Mouse (Mus musculus): ENCODE measurements around the gene Syn3. TPM values are rescaled to one million over a fixed set of nuclear protein-coding genes. Genes with fewer than 3 reads are reported as not detected.

The Syn3 gene
- polyA plus RNA-seq, 1 experiment from 2014 or later: 4.0 TPM

- 0 out of 2 replicates have a peak, but pooled peaks have one; percentile 15 for ATAC-seq (ENCODE audit: insufficient read depth, low FRiP score)
- Histone ChIP-seq H3K4me3 (replicated peaks; ENCODE audit: low read length) (no peak overlapping the region), H3K4me1 (ENCODE audit: control insufficient read depth, insufficient read depth, low read length) (no peaks in the 10 kb centered on the region), H3K4me2 (ENCODE audit: low read depth, low read length) (no peak overlapping the region), H3K9ac (ENCODE audit: low read length) (no peak overlapping the region), H3K9me3 (replicated peaks; ENCODE audit: control insufficient read depth, low read length) (0 out of 2 replicates have a peak, but pooled peaks cover 7% of the 10 kb centered on the region), H3K27ac (ENCODE audit: low read length) (no peak overlapping the region), H3K27me3 (ENCODE audit: control insufficient read depth, insufficient read depth, low read length) (no peaks in the 10 kb centered on the region), H3K36me3 (ENCODE audit: control insufficient read depth, insufficient read depth, low read length) (0 out of 2 replicates have a peak, but pooled peaks cover 3% of the 10 kb centered on the region)
- WGBS: 83% methylated on average over 11 of the region's 11 CpGs
Observed at GRCm38 (mm10) chr10:86057286-86057685, 441.4 kb downstream of the Syn3 start.

- Histone ChIP-seq H3K4me3 (replicated peaks; ENCODE audit: low read length) (no peak overlapping the region), H3K27ac (ENCODE audit: low read length) (no peak overlapping the region), H3K36me3 (ENCODE audit: control insufficient read depth, insufficient read depth, low read length) (0 out of 2 replicates have a peak, but pooled peaks cover 3% of the 10 kb centered on the region), H3K4me1 (ENCODE audit: control insufficient read depth, insufficient read depth, low read length) (no peaks in the 10 kb centered on the region), H3K4me2 (ENCODE audit: low read depth, low read length) (no peak overlapping the region), H3K27me3 (ENCODE audit: control insufficient read depth, insufficient read depth, low read length) (no peaks in the 10 kb centered on the region), H3K9ac (ENCODE audit: low read length) (no peak overlapping the region), H3K9me3 (replicated peaks; ENCODE audit: control insufficient read depth, low read length) (no peaks in the 10 kb centered on the region)
- ATAC-seq (ENCODE audit: insufficient read depth, low FRiP score): 0 out of 2 replicates have a peak, but pooled peaks have one; percentile 11
- 84% methylated on average over 8 of the region's 8 CpGs for WGBS
Observed at GRCm38 (mm10) chr10:86056297-86056903, 442.3 kb downstream of the Syn3 start.

GRCm38 (mm10) chr10:86052818-86053522 is 445.7 kb downstream of the Syn3 start:
- Histone ChIP-seq H3K36me3 (ENCODE audit: control insufficient read depth, insufficient read depth, low read length) (0 out of 2 replicates have a peak, but pooled peaks cover 3% of the 10 kb centered on the region), H3K9me3 (replicated peaks; ENCODE audit: control insufficient read depth, low read length) (no peaks in the 10 kb centered on the region), H3K4me1 (ENCODE audit: control insufficient read depth, insufficient read depth, low read length) (no peaks in the 10 kb centered on the region), H3K9ac (ENCODE audit: low read length) (no peak overlapping the region), H3K4me2 (ENCODE audit: low read depth, low read length) (no peak overlapping the region), H3K27me3 (ENCODE audit: control insufficient read depth, insufficient read depth, low read length) (no peaks in the 10 kb centered on the region), H3K27ac (ENCODE audit: low read length) (no peak overlapping the region), H3K4me3 (replicated peaks; ENCODE audit: low read length) (no peak overlapping the region)
- 70% methylated on average over 10 of the region's 10 CpGs for WGBS
- ATAC-seq (ENCODE audit: insufficient read depth, low FRiP score): no peak

- WGBS: 85% methylated on average over 2 of the region's 2 CpGs
- Histone ChIP-seq H3K27me3 (ENCODE audit: control insufficient read depth, insufficient read depth, low read length) (no peaks in the 10 kb centered on the region), H3K36me3 (ENCODE audit: control insufficient read depth, insufficient read depth, low read length) (peaks cover 3% of the 10 kb centered on the region), H3K4me1 (ENCODE audit: control insufficient read depth, insufficient read depth, low read length) (no peaks in the 10 kb centered on the region), H3K9me3 (replicated peaks; ENCODE audit: control insufficient read depth, low read length) (no peaks in the 10 kb centered on the region), H3K9ac (ENCODE audit: low read length) (no peak overlapping the region), H3K27ac (ENCODE audit: low read length) (no peak overlapping the region), H3K4me3 (replicated peaks; ENCODE audit: low read length) (no peak overlapping the region), H3K4me2 (ENCODE audit: low read depth, low read length) (no peak overlapping the region)
- no peak for ATAC-seq (ENCODE audit: insufficient read depth, low FRiP score)
Observed at GRCm38 (mm10) chr10:86050522-86050921, 448.2 kb downstream of the Syn3 start.

GRCm38 (mm10) chr10:86047786-86048185 is 450.9 kb downstream of the Syn3 start:
- H3K9ac ChIP-seq (ENCODE audit: low read length): no peak overlapping the region
- no peaks in the 10 kb centered on the region for H3K9me3 ChIP-seq (replicated peaks; ENCODE audit: control insufficient read depth, low read length)
- H3K27ac ChIP-seq (ENCODE audit: low read length): no peak overlapping the region
- no peak overlapping the region for H3K4me2 ChIP-seq (ENCODE audit: low read depth, low read length)
- H3K36me3 ChIP-seq (ENCODE audit: control insufficient read depth, insufficient read depth, low read length): peaks cover 10% of the 10 kb centered on the region
- H3K27me3 ChIP-seq (ENCODE audit: control insufficient read depth, insufficient read depth, low read length): no peaks in the 10 kb centered on the region
- no peaks in the 10 kb centered on the region for H3K4me1 ChIP-seq (ENCODE audit: control insufficient read depth, insufficient read depth, low read length)
- ATAC-seq (ENCODE audit: insufficient read depth, low FRiP score): no peak
- 90% methylated on average over 9 of the region's 9 CpGs for WGBS
- no peak overlapping the region for H3K4me3 ChIP-seq (replicated peaks; ENCODE audit: low read length)

- Histone ChIP-seq H3K4me3 (replicated peaks; ENCODE audit: low read length) (no peak overlapping the region), H3K36me3 (ENCODE audit: control insufficient read depth, insufficient read depth, low read length) (peaks cover 10% of the 10 kb centered on the region), H3K4me2 (ENCODE audit: low read depth, low read length) (no peak overlapping the region), H3K27me3 (ENCODE audit: control insufficient read depth, insufficient read depth, low read length) (no peaks in the 10 kb centered on the region), H3K9ac (ENCODE audit: low read length) (no peak overlapping the region), H3K9me3 (replicated peaks; ENCODE audit: control insufficient read depth, low read length) (no peaks in the 10 kb centered on the region), H3K27ac (ENCODE audit: low read length) (no peak overlapping the region), H3K4me1 (ENCODE audit: control insufficient read depth, insufficient read depth, low read length) (no peaks in the 10 kb centered on the region)
- WGBS: 88% methylated on average over 1 of the region's 1 CpGs
- ATAC-seq (ENCODE audit: insufficient read depth, low FRiP score): no peak
Observed at GRCm38 (mm10) chr10:86046371-86046770, 452.3 kb downstream of the Syn3 start.

GRCm38 (mm10) chr10:86044066-86044465 is 454.6 kb downstream of the Syn3 start:
- H3K4me2 ChIP-seq (ENCODE audit: low read depth, low read length): no peak overlapping the region
- no peak overlapping the region for H3K9ac ChIP-seq (ENCODE audit: low read length)
- no peak for ATAC-seq (ENCODE audit: insufficient read depth, low FRiP score)
- no peak overlapping the region for H3K27ac ChIP-seq (ENCODE audit: low read length)
- no peaks in the 10 kb centered on the region for H3K4me1 ChIP-seq (ENCODE audit: control insufficient read depth, insufficient read depth, low read length)
- no peaks in the 10 kb centered on the region for H3K27me3 ChIP-seq (ENCODE audit: control insufficient read depth, insufficient read depth, low read length)
- peaks cover 10% of the 10 kb centered on the region for H3K36me3 ChIP-seq (ENCODE audit: control insufficient read depth, insufficient read depth, low read length)
- H3K4me3 ChIP-seq (replicated peaks; ENCODE audit: low read length): no peak overlapping the region
- H3K9me3 ChIP-seq (replicated peaks; ENCODE audit: control insufficient read depth, low read length): no peaks in the 10 kb centered on the region
- WGBS: 93% methylated on average over 8 of the region's 8 CpGs

- H3K4me1 ChIP-seq (ENCODE audit: control insufficient read depth, insufficient read depth, low read length): no peaks in the 10 kb centered on the region
- no peaks in the 10 kb centered on the region for H3K27me3 ChIP-seq (ENCODE audit: control insufficient read depth, insufficient read depth, low read length)
- no peak overlapping the region for H3K27ac ChIP-seq (ENCODE audit: low read length)
- WGBS: 87% methylated on average over 4 of the region's 4 CpGs
- H3K9me3 ChIP-seq (replicated peaks; ENCODE audit: control insufficient read depth, low read length): no peaks in the 10 kb centered on the region
- H3K4me3 ChIP-seq (replicated peaks; ENCODE audit: low read length): no peak overlapping the region
- H3K4me2 ChIP-seq (ENCODE audit: low read depth, low read length): no peak overlapping the region
- peaks cover 11% of the 10 kb centered on the region for H3K36me3 ChIP-seq (ENCODE audit: control insufficient read depth, insufficient read depth, low read length)
- no peak overlapping the region for H3K9ac ChIP-seq (ENCODE audit: low read length)
- no peak for ATAC-seq (ENCODE audit: insufficient read depth, low FRiP score)
Observed at GRCm38 (mm10) chr10:86043651-86044050, 455.0 kb downstream of the Syn3 start.

GRCm38 (mm10) chr10:86034007-86034728 is 464.5 kb downstream of the Syn3 start:
- Histone ChIP-seq H3K27me3 (ENCODE audit: control insufficient read depth, insufficient read depth, low read length) (no peaks in the 10 kb centered on the region), H3K9ac (ENCODE audit: low read length) (no peak overlapping the region), H3K36me3 (ENCODE audit: control insufficient read depth, insufficient read depth, low read length) (peaks cover 8% of the 10 kb centered on the region; the same call in 1 of the 2 replicates), H3K4me1 (ENCODE audit: control insufficient read depth, insufficient read depth, low read length) (peaks cover 6% of the 10 kb centered on the region), H3K27ac (ENCODE audit: low read length) (0 out of 2 replicates have a peak overlapping the region, but pooled peaks have one; percentile 62), H3K9me3 (replicated peaks; ENCODE audit: control insufficient read depth, low read length) (no peaks in the 10 kb centered on the region), H3K4me3 (replicated peaks; ENCODE audit: low read length) (no peak overlapping the region), H3K4me2 (ENCODE audit: low read depth, low read length) (no peak overlapping the region)
- WGBS: 55% methylated on average over 2 of the region's 2 CpGs
- peak; percentile 76 for ATAC-seq (ENCODE audit: insufficient read depth, low FRiP score)

Data from stomach, embryonic 16.5 days (tissue).